Mouse (Mus musculus) CH12.LX (cell line): ENCODE measurements at regions not wholly inside any gene's neighbourhood (a gene's known extent, or its start where the extent isn't known, plus 50 kb on each side); places are given as distances from the start of the nearest gene placed in this dataset.

ENCODE experiments used
- DNase-seq: peaks from one replicate; pipeline ENCODE4 v3.0.0-alpha.2; 2013; ENCODE audit errors: extremely low read depth
- H3K27ac ChIP-seq: 2 replicates; pipeline ENCODE4 v1.5.1; 2012; ENCODE audit warnings: low read depth, mild to moderate bottlenecking, control low read depth, moderate library complexity; ENCODE audit not compliant: insufficient read depth
- H3K27me3 ChIP-seq: replicated peaks from 2 replicates; pipeline ENCODE3; 2012; ENCODE audit warnings: inconsistent platforms
- H3K36me3 ChIP-seq, 2 experiments: replicated peaks in 1 of 2; 2 replicates each; pipeline versions ENCODE3 to v1.6.1; 2012; ENCODE audit warnings: inconsistent platforms in 1 of 2, low read length in 1 of 2, mild to moderate bottlenecking in 1 of 2, mixed read lengths in 1 of 2, moderate library complexity in 1 of 2; ENCODE audit not compliant: control insufficient read depth in 1 of 2, insufficient read depth in 1 of 2
- H3K4me1 ChIP-seq, 2 experiments: 2 replicates each; pipeline ENCODE4 v1.6.1; 2012; ENCODE audit warnings: inconsistent platforms in 1 of 2, moderate library complexity in 1 of 2; ENCODE audit not compliant: insufficient read depth in 2 of 2, control insufficient read depth in 1 of 2
- H3K4me2 ChIP-seq: 2 replicates; pipeline ENCODE4 v1.6.1; 2012; ENCODE audit warnings: low read depth, mild to moderate bottlenecking, control low read depth; ENCODE audit not compliant: poor library complexity, insufficient read depth, severe bottlenecking
- H3K4me3 ChIP-seq, 3 experiments: fragments of 150-350 bp in 1 of 3; sonication (generic) in 1 of 3; replicated peaks in 1 of 3; 2 replicates each; pipeline versions ENCODE3 to v1.5.1; 2011 to 2012; ENCODE audit warnings: low read depth in 2 of 3, low read length in 2 of 3, mild to moderate bottlenecking in 2 of 3, moderate library complexity in 2 of 3, control low read depth in 1 of 3, improper control_type of control experiment in 1 of 3, inconsistent platforms in 1 of 3, mixed read lengths in 1 of 3; ENCODE audit not compliant: poor library complexity in 1 of 3
- H3K79me2 ChIP-seq: replicated peaks from 2 replicates; pipeline ENCODE4 v1.6.1; 2012; ENCODE audit warnings: mild to moderate bottlenecking, moderate library complexity; ENCODE audit not compliant: control insufficient read depth, poor library complexity, insufficient read depth, severe bottlenecking; ENCODE audit errors: extremely low read depth
- H3K9ac ChIP-seq: 2 replicates; pipeline ENCODE4 v1.6.1; 2012; ENCODE audit warnings: low read depth, mild to moderate bottlenecking, control low read depth, moderate library complexity; ENCODE audit not compliant: insufficient read depth
- H3K9me3 ChIP-seq: replicated peaks from 2 replicates; pipeline ENCODE3; 2012; ENCODE audit warnings: low read length, inconsistent platforms, mixed read lengths
- BHLHE40 ChIP-seq: IDR thresholded peaks from 2 replicates; pipeline ENCODE4 v1.6.1; 2011; ENCODE audit warnings: mild to moderate bottlenecking, low read depth, low read length, improper control_type of control experiment
- E2F4 ChIP-seq: IDR thresholded peaks from 2 replicates; pipeline ENCODE4 v1.6.1; 2011; ENCODE audit warnings: low read depth, low read length, improper control_type of control experiment; ENCODE audit not compliant: insufficient replicate concordance
- ETS1 ChIP-seq: conservative IDR thresholded peaks from 2 replicates; pipeline ENCODE4 v1.6.1; 2012; ENCODE audit warnings: low read depth, mild to moderate bottlenecking, inconsistent platforms, low read length, improper control_type of control experiment, moderate library complexity
- HCFC1 ChIP-seq: IDR thresholded peaks from 2 replicates; pipeline ENCODE4 v1.6.1; 2012; ENCODE audit warnings: low read depth, mild to moderate bottlenecking, inconsistent platforms, low read length, improper control_type of control experiment
- JUN ChIP-seq: IDR thresholded peaks from 2 replicates; pipeline ENCODE4 v1.6.1; 2011; ENCODE audit warnings: low read depth, mild to moderate bottlenecking, low read length, improper control_type of control experiment, moderate library complexity; ENCODE audit not compliant: insufficient read depth
- JUND ChIP-seq: conservative IDR thresholded peaks from 2 replicates; pipeline ENCODE4 v1.6.1; 2011; ENCODE audit warnings: low read depth, low read length, improper control_type of control experiment
- KAT2A ChIP-seq: IDR thresholded peaks from 2 replicates; pipeline ENCODE4 v1.6.1; 2012; ENCODE audit warnings: low read length, improper control_type of control experiment, inconsistent platforms; ENCODE audit not compliant: insufficient replicate concordance
- MAFK ChIP-seq: IDR thresholded peaks from 2 replicates; pipeline ENCODE4 v1.6.1; 2011; ENCODE audit warnings: low read length, improper control_type of control experiment; ENCODE audit not compliant: insufficient replicate concordance
- MEF2A ChIP-seq: IDR thresholded peaks from 2 replicates; pipeline ENCODE4 v1.6.1; 2014; ENCODE audit warnings: low read depth, mild to moderate bottlenecking, inconsistent platforms, low read length, improper control_type of control experiment, borderline replicate concordance
- MXI1 ChIP-seq: IDR thresholded peaks from 2 replicates; pipeline ENCODE4 v1.6.1; 2011; ENCODE audit warnings: mild to moderate bottlenecking, low read depth, low read length, improper control_type of control experiment
- PAX5 ChIP-seq: IDR thresholded peaks from 2 replicates; pipeline ENCODE4 v1.6.1; 2012; ENCODE audit warnings: low read length, inconsistent platforms, mixed read lengths
- POLR2A ChIP-seq: IDR thresholded peaks from 2 replicates; pipeline ENCODE4 v1.6.1; 2011; ENCODE audit warnings: low read depth, mild to moderate bottlenecking, improper control_type of control experiment, low read length
- RCOR1 ChIP-seq: conservative IDR thresholded peaks from 2 replicates; pipeline ENCODE4 v1.6.1; 2012; ENCODE audit warnings: low read depth, mild to moderate bottlenecking, inconsistent platforms, low read length, improper control_type of control experiment
- SMC3 ChIP-seq: IDR thresholded peaks from 2 replicates; pipeline ENCODE4 v1.6.1; 2011; ENCODE audit warnings: low read depth, low read length, improper control_type of control experiment
- TBP ChIP-seq: conservative IDR thresholded peaks from 2 replicates; pipeline ENCODE4 v1.6.1; 2011; ENCODE audit warnings: low read depth, low read length, improper control_type of control experiment
- USF1 ChIP-seq: IDR thresholded peaks from 2 replicates; pipeline ENCODE4 v1.6.1; 2014; ENCODE audit warnings: low read depth, mild to moderate bottlenecking, inconsistent platforms, low read length, improper control_type of control experiment
- ZC3H11A ChIP-seq: IDR thresholded peaks from 2 replicates; pipeline ENCODE4 v1.6.1; 2012; ENCODE audit warnings: low read depth, mild to moderate bottlenecking, inconsistent platforms, low read length, improper control_type of control experiment
- ZKSCAN1 ChIP-seq: IDR thresholded peaks from 2 replicates; pipeline ENCODE4 v1.6.1; 2012; ENCODE audit warnings: low read depth, inconsistent platforms, low read length, improper control_type of control experiment, borderline replicate concordance
- ZMIZ1 ChIP-seq: IDR thresholded peaks from 2 replicates; pipeline ENCODE4 v1.6.1; 2012; ENCODE audit warnings: low read depth, mild to moderate bottlenecking, inconsistent platforms, low read length, improper control_type of control experiment
- dilution Hi-C: fragments of 300-500 bp; cut with MboI; formaldehyde crosslinking; loops from 2 replicates; pipeline ENCODE4 v1.14.3; 2020; ENCODE audit warnings: low sequenced_read_pairs; ENCODE audit not compliant: extremely low pct_unique_long_range_greater_than_20kb, extremely low pct_ligation_motif_present
- in situ Hi-C: fragments of 300-500 bp; cut with MboI; formaldehyde crosslinking; loops from 3 replicates; pipeline ENCODE4 v1.14.3; 2019; ENCODE audit warnings: low sequenced_read_pairs, low pct_ligation_motif_present, low pct_unique_long_range_greater_than_20kb, mixed read lengths

GRCm38 (mm10) chr4:135041921-135042320, 78.5 kb upstream of the Runx3 start:
- in situ Hi-C loops: no loop called here
- Histone ChIP-seq H3K27ac (no peak overlapping the region), H3K79me2 (no peaks in the 10 kb centered on the region), H3K4me1 (0 out of 4 replicates have a peak, but pooled peaks cover 0 to 8% of the 10 kb centered on the region in 2 experiments), H3K4me2 (no peak overlapping the region), H3K36me3 (no peaks in the 10 kb centered on the region), H3K4me3 (no peak overlapping the region), H3K9me3 (no peaks in the 10 kb centered on the region), H3K27me3 (peaks cover 34% of the 10 kb centered on the region), H3K9ac (no peak overlapping the region)
- no peak for DNase-seq
- dilution Hi-C loops: no loop called here
- TF ChIP-seq BHLHE40 (no peak), HCFC1 (no peak), JUND (no peak), E2F4 (no peak), POLR2A (no peak), PAX5 (no peak), KAT2A (no peak), ZMIZ1 (no peak), ETS1 (no peak), USF1 (no peak)

GRCm38 (mm10) chr4:135042501-135042900, 78.0 kb upstream of the Runx3 start:
- Histone ChIP-seq H3K4me2 (no peak overlapping the region), H3K9ac (no peak overlapping the region), H3K79me2 (no peaks in the 10 kb centered on the region), H3K36me3 (no peaks in the 10 kb centered on the region), H3K9me3 (no peaks in the 10 kb centered on the region), H3K27ac (no peak overlapping the region), H3K4me3 (no peak overlapping the region), H3K27me3 (peaks cover 38% of the 10 kb centered on the region), H3K4me1 (0 out of 4 replicates have a peak, but pooled peaks cover 0 to 8% of the 10 kb centered on the region in 2 experiments)
- no peak for TF ChIP-seq ZKSCAN1
- no peak for TF ChIP-seq MAFK
- no peak for TF ChIP-seq E2F4
- no peak for TF ChIP-seq SMC3
- TF ChIP-seq JUN: no peak
- no peak for TF ChIP-seq MXI1
- TF ChIP-seq ZC3H11A: no peak
- TF ChIP-seq ZMIZ1: no peak
- TF ChIP-seq TBP: no peak
- TF ChIP-seq PAX5: no peak
- TF ChIP-seq MEF2A: no peak
- no peak for TF ChIP-seq RCOR1
- TF ChIP-seq JUND: no peak
- in situ Hi-C loops (no loop called here), dilution Hi-C loops (no loop called here)
- DNase-seq: no peak
